Mouse (Mus musculus) lung, postnatal 0 days (tissue): ENCODE measurements around the gene Cdca4.

Experiments used
- CTCF ChIP-seq: IDR thresholded peaks from 2 replicates; pipeline ENCODE4 v1.5.1; 2016; ENCODE audit warnings: antibody characterized with exemption, mild to moderate bottlenecking
- EP300 ChIP-seq: IDR thresholded peaks from 2 replicates; pipeline ENCODE4 v1.6.1; 2016; ENCODE audit warnings: antibody characterized with exemption, mild to moderate bottlenecking, control low read depth

DNA sequence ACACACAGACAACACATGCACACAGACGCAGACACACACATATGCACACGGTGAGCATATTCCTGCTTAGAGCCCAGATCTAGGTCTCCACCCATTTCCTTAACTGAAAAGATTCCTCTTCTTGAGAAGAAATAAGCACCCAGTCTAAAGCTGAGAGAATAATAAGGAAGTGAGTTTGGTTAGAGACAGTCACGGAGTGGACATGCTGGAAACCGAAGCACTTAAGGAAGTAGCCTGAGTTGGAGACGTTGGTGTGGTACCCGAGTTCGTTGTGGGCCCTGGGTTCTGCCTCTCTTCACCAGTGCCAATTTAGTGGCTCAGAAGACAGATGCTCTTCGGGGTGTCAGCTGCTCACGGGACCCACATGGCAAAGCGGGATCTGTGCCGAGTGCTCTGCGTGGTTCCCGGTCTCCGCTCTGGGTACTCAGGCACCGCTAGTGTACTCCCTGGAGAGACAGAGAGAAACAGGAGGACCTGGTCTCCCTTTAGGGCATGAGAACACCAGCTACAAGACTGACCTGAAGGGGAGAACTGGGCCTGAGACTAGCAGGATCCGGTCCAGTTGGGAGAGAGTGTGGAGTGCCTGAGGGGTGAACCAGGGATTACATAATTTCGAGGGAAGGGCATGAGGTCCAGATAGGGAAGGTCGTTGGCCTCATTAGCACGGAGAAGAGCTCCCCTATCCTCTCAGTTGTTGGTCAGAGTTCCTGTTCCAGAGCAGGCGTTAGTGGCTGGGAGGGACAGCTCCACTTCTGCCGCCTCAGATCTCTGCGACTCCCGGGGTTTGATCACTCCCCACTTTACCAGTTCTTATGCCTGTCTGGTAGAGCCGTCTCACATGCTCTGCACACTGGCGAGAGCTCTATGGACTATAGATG is 11.2 kb upstream of the Cdca4 start:
- TF ChIP-seq CTCF, result no peak
- TF ChIP-seq EP300, result no peak
